Mouse (Mus musculus) C2C12 (cell line): ENCODE measurements around the gene Poglut1. TPM values are rescaled to one million over a fixed set of nuclear protein-coding genes. Genes with fewer than 3 reads are reported as not detected.
A peak's percentile ranks its signal among the peaks of the same experiment; 100 is the strongest.

Experiments
- H3K27me3 ChIP-seq: one replicate; pipeline ENCODE4 v1.6.1; 2011; ENCODE audit not compliant: control insufficient read depth, insufficient read depth, insufficient read length
- H3K36me3 ChIP-seq: one replicate; pipeline ENCODE4 v1.6.1; 2011; ENCODE audit not compliant: control insufficient read depth, insufficient read depth
- H3K4me3 ChIP-seq: one replicate; pipeline ENCODE4 v1.5.1; 2011; ENCODE audit warnings: mild to moderate bottlenecking, control low read depth; ENCODE audit not compliant: poor library complexity, insufficient read depth, severe bottlenecking
- H3K79me2 ChIP-seq: one replicate; pipeline ENCODE4 v1.6.1; 2011; ENCODE audit not compliant: control insufficient read depth, insufficient read depth
- H3K79me3 ChIP-seq: one replicate; pipeline ENCODE4 v1.6.1; 2011; ENCODE audit warnings: low read depth, control low read depth
- H3ac ChIP-seq: one replicate; pipeline ENCODE3; 2011; ENCODE audit warnings: low read depth; ENCODE audit not compliant: control insufficient read depth, insufficient read length
- CEBPB ChIP-seq: IDR thresholded peaks from one replicate; pipeline ENCODE4 v1.6.1; 2011; ENCODE audit warnings: low read depth, mild to moderate bottlenecking, control low read depth, moderate library complexity
- CTCF ChIP-seq: IDR thresholded peaks from one replicate; pipeline ENCODE4 v1.5.1; 2011; ENCODE audit not compliant: control insufficient read depth, insufficient read depth, insufficient read length
- FOSL1 ChIP-seq: IDR thresholded peaks from one replicate; pipeline ENCODE4 v1.8.0; 2011; ENCODE audit warnings: mild to moderate bottlenecking, low read length; ENCODE audit not compliant: poor library complexity, insufficient read depth, severe bottlenecking
- MAX ChIP-seq: IDR thresholded peaks from one replicate; pipeline ENCODE4 v1.6.1; 2011; ENCODE audit warnings: mild to moderate bottlenecking, control low read depth
- MYOD1 ChIP-seq: IDR thresholded peaks from one replicate; pipeline ENCODE4 v1.6.1; 2011; ENCODE audit warnings: low read depth; ENCODE audit not compliant: control insufficient read depth, insufficient read length
- MYOG ChIP-seq: IDR thresholded peaks from one replicate; pipeline ENCODE4 v1.6.1; 2011; ENCODE audit not compliant: control insufficient read depth, insufficient read length; ENCODE audit errors: extremely low read depth
- USF1 ChIP-seq: IDR thresholded peaks from one replicate; pipeline ENCODE4 v1.6.1; 2011; ENCODE audit warnings: low read depth, mild to moderate bottlenecking, control low read depth, moderate library complexity
- long read RNA-seq, 2 experiments: library from polyadenylated mRNA; unstranded; transcript quantifications; one replicate each; pipeline ENCODE4 v2.0.0; 2019 to 2020
- polyA plus RNA-seq: library from polyadenylated mRNA; unstranded; fragments of >200 nt; fragmentation: generic; extraction: Trizol; gene quantifications from one replicate; pipeline ENCODE4 v1.2.1, GENCODE M21; 2012; ENCODE audit warnings: missing spikeins

Poglut1 gene
- 25.8 TPM for polyA plus RNA-seq
- long read RNA-seq, experiment 1, transcript Poglut1-201 (11 exons, 2,758 nt) = major isoform, 29 of 42 reads
- long read RNA-seq, experiment 1, partial matches to known transcripts = 7 of 42 reads
- long read RNA-seq, experiment 1, other reads (novel, unspliced or antisense) = 3 of 42 reads
- long read RNA-seq, experiment 2, transcript Poglut1-205 (11 exons, 2,922 nt) = minor isoform, 74 of 582 reads
- long read RNA-seq, experiment 2, transcript Poglut1-201 (11 exons, 2,758 nt) = major isoform, 451 of 582 reads
- long read RNA-seq, experiment 2, partial matches to known transcripts = 11 of 582 reads
- long read RNA-seq, experiment 2, other reads (novel, unspliced or antisense) = 46 of 582 reads

DNA sequence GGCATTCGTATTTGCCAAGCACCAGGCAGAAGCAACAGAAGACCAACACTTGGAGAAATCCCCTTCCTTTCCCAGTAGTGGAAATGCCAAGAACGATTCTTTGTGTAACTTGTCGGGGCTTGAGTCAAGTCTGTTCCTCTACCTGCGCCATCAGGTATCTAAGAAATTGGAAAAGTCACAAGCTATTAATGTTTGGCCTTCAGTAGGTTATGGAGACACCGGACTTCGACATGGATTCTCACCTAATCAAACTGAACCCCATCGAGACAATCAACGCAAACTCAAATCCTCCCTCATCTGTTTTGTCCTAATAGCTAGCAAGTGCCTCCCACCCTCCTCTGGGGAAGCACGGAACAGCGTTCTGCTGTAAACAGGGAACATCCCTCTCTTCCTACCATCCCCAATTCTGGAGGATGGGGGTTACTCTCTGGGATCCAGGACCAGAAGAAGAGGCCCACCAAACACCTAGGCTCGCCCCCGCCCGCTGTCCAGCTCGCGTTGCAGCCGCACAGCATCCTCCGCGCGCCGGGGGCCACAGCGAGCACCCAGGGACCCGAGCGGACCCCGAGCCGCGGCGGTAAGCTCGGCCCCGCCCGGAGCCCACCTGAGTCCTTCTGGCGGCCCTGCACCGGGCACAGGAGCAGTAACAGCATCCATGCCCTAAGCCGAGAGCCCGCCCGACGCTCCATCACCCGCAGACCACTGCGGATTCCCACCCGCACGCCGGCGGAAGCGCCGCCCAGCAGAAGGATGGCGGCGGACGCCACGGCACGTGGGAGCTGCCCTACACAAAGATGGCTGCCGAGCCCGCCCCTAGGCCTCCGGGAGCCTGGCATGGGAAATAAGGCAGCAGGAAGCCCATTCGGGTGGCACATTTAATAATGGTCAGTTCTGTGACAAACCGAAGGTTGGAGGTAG lies at the start of gene Poglut1:
Poglut1 (minus strand) TSS at position 780 of the 918 bp plus-strand sequence.
- Histone ChIP-seq H3ac (peak within 1 kb of the TSS; percentile 88), H3K79me3 (no peaks in the 10 kb centered on the region), H3K79me2 (peaks cover 28% of the 10 kb centered on the region), H3K27me3 (no peaks in the 10 kb centered on the region), H3K4me3 (peak within 1 kb of the TSS; percentile 71), H3K36me3 (peaks cover 32% of the 10 kb centered on the region)
- TF ChIP-seq USF1 (peak; percentile 83), CEBPB (no peak), MYOD1 (no peak), MAX (peak; percentile 97), MYOG (no peak), FOSL1 (no peak)

DNA sequence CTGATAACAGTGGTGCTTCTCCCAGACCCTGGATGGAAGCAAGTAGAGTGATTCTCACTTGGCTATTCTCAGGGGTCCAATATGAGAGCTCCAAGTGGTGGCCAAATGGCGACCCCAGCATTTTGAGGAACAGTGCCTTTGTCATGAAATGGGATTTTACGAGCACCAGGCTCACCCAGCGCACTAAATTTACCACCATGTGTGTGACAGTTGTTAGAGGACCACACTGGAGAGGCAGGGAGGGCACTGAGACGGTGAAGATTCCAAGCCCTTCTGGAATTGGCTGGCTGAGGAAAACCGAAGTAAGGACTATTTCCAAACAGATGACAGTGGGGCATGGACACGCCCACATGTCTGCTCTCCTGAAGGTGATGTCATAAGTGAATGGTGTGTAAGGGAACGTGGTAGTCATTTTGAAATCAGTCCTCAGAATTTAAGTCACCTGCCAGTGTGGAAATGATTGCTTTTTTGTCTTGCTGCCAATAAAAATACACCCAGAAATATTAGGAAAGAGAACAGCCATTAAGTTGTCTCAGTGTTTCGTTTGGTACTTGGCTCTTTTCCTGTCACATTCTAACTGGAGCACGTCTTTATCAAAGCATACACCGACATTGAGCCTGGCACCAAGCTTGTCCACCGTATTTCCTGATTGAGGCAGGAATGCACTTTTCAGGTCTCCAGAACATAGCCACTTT lies 49.1 kb upstream of the Poglut1 start:
- no peaks in the 10 kb centered on the region for H3K79me3 ChIP-seq
- H3K27me3 ChIP-seq = no peaks in the 10 kb centered on the region
- no peak overlapping the region for H3ac ChIP-seq
- H3K4me3 ChIP-seq = no peak overlapping the region
- TF ChIP-seq CTCF (no peak), FOSL1 (no peak), MAX (no peak), CEBPB (no peak), USF1 (no peak), MYOG (no peak), MYOD1 (no peak)
- H3K36me3 ChIP-seq = peaks cover 48% of the 10 kb centered on the region
- no peaks in the 10 kb centered on the region for H3K79me2 ChIP-seq

- H3K27me3 ChIP-seq = no peaks in the 10 kb centered on the region
- no peaks in the 10 kb centered on the region for H3K79me2 ChIP-seq
- peaks cover 37% of the 10 kb centered on the region for H3K36me3 ChIP-seq
- no peak for TF ChIP-seq CEBPB
- TF ChIP-seq CTCF = no peak
- TF ChIP-seq MYOD1 = no peak
- TF ChIP-seq MAX = no peak
- TF ChIP-seq MYOG = no peak
- TF ChIP-seq FOSL1 = no peak
- no peak for TF ChIP-seq USF1
- no peaks in the 10 kb centered on the region for H3K79me3 ChIP-seq
- H3K4me3 ChIP-seq = no peak overlapping the region
- H3ac ChIP-seq = no peak overlapping the region
Observed at GRCm38 (mm10) chr16:38596651-38597050, 46.6 kb upstream of the Poglut1 start.

- Histone ChIP-seq H3K36me3 (peaks cover 39% of the 10 kb centered on the region), H3K79me3 (no peaks in the 10 kb centered on the region), H3ac (no peak overlapping the region), H3K4me3 (no peak overlapping the region), H3K27me3 (no peaks in the 10 kb centered on the region), H3K79me2 (no peaks in the 10 kb centered on the region)
- TF ChIP-seq CEBPB (no peak), CTCF (no peak), MYOG (no peak)
Observed at GRCm38 (mm10) chr16:38596099-38596498, 46.0 kb upstream of the Poglut1 start.

DNA sequence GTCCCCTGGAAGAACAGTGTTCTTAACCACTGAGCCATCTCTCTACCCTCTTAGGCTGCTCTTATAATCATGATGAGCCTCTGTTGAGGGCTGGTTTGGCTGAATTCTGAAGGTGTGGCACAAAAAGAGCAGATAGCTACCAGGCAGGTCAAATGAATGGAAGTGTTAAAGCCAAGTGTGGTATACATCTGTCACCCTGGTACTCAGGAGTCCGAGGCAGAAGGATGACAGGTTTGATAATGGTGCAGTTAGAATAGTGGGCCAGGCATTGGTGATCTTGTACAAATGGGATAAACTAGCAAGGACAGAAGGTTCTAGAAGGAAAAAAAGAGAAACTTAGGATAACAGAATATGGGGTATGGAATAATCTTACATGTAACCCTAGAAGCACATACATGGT lies 44.4 kb upstream of the Poglut1 start:
- H3K27me3 ChIP-seq = no peaks in the 10 kb centered on the region
- TF ChIP-seq MAX = no peak
- no peak for TF ChIP-seq CTCF
- no peak for TF ChIP-seq MYOG
- no peak for TF ChIP-seq FOSL1
- TF ChIP-seq USF1 = no peak
- no peak for TF ChIP-seq MYOD1
- no peak for TF ChIP-seq CEBPB
- no peaks in the 10 kb centered on the region for H3K79me3 ChIP-seq
- H3K4me3 ChIP-seq = no peak overlapping the region
- no peak overlapping the region for H3ac ChIP-seq
- peaks cover 38% of the 10 kb centered on the region for H3K36me3 ChIP-seq
- no peaks in the 10 kb centered on the region for H3K79me2 ChIP-seq
